Mouse (Mus musculus): ENCODE results near the gene Gpr35.
A peak's percentile ranks its signal among the peaks of the same experiment; 100 is the strongest.

Gpr35 gene

DNA sequence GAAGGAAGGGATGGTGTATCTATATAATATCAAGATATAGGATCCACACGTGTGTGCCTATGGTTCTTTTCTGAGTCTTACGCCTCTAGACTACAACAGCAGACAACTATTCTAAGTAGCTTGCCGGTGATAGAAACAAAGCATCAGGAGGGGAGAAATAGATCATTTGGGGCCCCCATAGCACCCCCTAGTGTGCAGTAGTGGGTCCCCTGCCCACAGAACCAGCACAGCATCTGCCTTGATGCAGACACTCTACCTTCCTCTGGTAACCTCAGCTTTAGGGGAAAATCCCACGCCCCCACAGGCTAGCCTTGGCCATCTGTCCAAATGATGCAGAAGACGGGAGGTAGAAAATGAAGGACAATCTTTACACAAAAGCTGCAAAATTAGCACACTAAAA lies 34.3 kb downstream of the Gpr35 start:
- no peak for DNase-seq

DNA sequence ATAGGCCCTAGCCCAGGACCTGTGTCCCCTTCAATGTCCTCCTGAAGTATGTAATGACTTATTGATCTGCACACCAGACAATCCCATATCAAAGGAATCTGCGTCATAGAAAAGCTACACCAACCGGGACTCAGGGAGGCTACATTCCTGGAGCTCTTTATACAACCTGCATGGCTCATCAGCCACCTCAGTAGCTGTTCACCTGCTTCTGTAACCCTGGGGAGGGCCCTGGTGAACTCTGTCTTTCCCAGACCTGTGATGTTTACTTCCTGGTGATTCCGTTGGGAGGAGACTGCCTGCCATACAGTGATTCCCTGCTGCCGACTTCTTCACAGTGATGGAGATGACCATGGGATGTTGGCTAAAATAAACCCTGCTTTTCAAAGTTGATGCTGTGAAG lies 38.2 kb downstream of the Gpr35 start:
- DNase-seq, result no peak

DNA sequence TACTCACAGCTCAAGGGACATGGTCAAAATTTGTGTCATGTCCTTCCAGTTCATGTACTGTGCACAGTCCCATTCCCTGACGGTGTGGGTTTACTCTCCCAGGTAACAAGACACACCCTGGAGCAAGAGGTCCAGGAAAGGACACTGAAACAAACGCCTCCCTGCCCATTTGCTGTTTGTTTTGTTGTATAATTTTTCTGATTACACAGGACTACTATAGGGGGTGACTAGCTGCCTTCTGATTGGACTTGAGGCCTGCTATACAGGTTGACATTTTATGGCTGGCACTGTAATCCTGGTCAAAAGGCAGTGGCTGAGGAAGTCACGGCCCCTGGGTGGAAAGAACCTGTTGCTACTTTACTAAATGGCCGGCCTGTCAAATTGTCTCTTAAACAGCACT lies 39.2 kb downstream of the Gpr35 start:
- DNase-seq, result no peak

DNA sequence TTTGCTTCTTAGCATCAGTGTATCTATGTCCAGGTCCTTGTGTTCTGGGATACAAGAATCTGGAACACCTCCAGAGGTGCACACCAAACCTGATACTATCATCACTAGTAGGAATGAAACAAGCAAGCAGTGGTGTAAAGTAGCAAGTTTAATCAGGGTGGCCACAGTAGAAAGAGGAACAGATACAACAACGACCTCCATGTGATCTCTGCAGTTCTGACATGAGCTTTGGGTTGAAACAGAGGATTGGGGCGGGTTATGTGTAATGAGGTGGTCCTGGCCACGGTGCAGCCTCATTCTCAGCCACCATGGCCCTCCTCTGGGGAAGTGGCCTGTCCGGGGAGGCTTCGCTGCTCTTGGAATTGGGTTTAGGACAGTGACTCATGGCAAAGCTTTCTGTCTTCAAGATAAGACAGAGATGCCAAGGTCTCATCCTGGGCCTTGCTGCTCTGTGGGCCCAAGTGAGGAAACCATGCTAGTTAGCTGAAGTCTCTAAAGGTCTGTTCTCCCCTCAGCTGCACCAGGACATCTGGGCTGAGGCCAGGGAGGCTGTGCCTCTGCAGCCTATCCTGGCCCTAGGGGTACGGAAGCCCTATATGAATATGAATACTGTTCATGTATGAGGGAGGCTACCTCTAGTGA lies 41.7 kb downstream of the Gpr35 start:
- DNase-seq, result no peak

DNA sequence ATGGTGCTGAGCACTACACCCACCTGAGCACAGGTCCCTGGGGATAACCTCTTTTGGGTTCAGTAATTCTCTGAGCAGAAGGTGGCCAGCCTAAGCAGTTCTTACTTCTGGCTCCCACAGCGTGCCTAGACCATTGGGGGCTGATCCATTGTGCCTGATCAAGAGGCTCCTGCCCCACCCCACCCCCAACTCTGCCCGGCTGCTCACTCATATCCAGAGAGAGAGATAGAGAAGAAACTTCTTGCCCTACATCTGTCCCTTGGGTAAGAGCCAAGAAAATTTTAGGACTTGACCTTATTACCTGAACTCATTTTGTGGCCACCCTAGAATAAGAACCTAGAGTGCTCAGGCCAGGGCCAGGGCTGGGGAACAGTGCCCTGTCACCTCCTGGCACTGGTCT lies 42.2 kb downstream of the Gpr35 start:
- DNase-seq, result no peak

DNA sequence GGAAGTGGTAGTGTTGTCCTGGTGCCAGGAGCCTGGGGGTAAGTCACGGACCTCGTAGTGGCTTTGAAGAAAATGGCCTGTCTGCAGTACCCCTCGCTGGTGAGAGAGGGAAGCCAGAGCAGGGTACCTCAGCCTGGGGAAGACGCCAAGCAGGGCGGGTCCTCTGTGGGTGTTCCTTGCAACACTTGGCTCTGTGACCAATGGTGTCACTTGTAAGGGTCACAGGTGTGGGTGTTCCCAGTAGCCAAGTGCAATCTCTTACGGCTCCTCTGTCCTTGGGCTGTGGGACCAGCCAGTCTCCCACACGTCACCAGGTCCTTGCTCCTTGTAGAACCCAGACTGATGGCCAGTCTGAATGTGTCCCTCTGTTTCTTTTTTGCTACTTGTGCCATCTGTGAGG lies 55.4 kb downstream of the Gpr35 start, which contains the start of gene Aqp12:
Aqp12 (plus strand) TSS at position 274 of the 400 bp plus-strand sequence.
- DNase-seq, result no peak

DNA sequence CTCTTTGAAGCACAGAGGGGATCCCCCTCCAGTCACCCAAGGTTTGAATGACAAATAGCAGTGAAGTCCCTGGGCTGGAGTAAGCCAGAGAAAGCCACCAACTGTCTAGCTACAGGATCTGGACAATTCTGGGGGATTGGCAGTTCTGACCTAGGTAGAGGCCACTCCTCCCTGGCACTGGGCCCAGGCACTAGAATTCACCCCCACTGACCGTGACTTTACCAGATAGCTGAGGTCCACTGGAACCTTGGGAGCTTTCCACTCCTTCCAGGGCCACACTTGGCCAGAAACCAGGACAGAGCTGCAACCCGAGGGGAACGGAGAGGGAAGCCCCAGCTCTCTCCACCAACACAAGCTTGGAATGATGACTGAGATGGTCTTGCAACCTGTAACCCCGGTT lies 58.5 kb downstream of the Gpr35 start:
- peak; percentile 45 for DNase-seq

DNA sequence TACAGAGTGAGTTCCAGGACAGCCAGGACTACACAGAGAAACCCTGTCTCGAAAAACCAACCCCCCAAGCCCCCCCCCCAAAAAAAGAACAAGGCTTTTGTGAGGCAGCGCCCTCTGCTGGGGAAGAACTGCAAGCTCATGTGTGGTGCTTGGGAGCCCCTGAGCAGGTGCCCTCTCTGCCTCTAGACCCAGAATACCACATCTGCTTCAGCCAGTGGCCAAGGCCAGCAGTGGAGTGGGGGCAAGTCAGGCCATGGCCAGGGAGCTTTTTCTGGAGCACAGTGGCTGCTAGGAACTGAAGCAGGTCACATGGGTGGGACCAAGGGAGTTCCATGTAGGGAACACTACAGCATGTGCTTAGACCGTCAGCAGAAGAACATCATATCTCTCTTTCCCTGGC lies 60.1 kb downstream of the Gpr35 start:
- peak; percentile 51 for DNase-seq

DNA sequence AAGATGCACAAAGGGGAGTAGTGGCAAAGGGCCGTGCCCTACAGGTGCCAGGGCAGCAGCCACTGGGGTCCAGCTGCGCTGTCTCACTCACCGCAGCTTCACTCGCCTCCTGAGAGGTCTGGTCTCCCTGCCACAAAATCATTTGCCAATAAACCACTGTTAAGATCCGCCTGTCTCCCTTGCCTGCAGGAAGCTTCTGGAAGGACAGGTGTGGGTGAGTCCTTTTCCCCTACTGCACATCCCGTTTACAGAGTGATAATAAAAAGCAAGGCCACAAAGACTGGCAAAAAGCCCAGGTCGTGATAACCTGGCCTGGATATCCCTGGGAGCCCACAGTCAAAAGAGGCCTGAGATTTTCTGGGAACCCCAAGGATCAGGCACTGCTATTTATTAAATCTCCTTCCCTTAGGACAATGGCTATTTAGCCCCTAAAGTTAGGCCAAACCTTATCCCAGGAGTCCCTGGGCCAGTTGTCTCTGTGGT lies 61.5 kb downstream of the Gpr35 start:
- no peak for DNase-seq

DNA sequence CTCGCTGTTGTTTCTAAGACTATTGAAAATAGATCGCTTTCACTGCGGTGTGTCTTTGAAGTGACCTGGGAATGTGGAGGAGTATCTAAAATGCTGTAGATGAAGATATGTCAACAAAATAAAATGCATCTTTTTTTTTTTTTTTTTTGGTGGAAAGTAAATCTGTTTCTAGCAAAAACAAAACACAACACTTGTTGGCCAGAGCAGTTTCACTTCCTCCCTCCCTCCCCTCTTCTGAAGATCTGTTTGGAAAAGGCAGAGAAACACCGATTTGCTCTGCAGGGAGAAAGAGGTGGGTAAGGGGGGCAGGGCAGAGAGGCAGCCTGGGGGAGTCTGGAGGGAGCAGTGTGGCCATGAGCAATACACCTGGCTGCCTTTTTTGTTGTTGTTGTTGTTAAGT lies 62.7 kb downstream of the Gpr35 start:
- DNase-seq, result no peak

DNA sequence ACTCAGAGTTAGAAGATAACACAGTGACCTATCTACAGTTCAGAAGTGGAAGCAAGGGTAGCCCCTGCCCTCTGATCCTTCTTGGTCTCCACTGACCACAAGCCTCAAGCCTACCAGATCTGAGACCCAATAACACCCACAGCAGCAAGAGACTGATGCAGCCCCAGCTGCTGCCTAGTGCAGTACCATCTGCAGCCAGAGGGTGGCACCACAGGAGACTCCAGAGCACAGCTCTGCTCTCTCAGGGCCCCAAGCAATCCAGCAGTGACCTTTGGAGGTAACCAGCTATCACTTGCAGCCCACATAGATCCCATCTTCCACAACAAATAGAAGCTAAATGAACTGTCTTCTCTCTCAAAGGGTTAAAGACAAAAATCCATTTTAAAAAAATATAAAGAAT lies 63.8 kb downstream of the Gpr35 start:
- peak; percentile 87 for DNase-seq

DNA sequence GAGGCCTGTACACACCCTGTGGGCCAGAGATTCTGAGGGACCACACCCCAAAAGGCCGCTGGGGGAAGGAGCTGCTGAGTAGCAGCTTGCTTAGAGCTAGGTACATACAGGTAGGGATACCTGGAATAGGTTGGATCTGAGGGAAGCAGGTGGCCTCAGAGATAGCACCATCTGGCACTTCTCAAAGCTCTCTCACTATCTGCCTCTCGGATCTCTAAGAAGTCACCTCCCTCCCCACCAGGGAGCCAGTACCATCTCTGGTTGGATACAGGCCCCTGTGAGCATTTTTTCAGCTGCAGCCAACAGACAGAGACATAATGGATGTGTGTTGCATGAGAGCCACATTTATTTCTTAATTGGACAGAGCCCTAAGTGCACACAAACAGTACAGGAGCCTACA lies 64.5 kb downstream of the Gpr35 start:
- no peak for DNase-seq

DNA sequence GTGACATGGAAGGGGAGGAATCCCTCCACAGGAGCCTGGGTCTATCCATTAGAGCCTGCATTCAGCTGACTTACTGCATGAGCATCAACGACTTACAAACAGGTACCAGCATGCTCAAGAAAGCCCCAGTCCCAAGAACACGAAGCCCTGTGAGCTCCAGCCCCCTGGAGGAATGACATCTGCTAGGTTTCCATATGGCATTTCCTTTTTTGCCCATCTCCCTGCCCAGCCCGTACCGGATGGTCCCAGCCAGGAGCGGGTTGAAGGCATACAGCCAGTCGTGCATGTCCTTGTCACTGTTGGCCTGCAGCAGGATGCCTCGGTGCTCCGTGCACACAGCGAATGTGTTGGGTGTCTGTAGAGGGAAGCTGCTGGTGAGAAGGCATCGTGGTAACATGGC lies 68.1 kb downstream of the Gpr35 start:
- no peak for DNase-seq

DNA sequence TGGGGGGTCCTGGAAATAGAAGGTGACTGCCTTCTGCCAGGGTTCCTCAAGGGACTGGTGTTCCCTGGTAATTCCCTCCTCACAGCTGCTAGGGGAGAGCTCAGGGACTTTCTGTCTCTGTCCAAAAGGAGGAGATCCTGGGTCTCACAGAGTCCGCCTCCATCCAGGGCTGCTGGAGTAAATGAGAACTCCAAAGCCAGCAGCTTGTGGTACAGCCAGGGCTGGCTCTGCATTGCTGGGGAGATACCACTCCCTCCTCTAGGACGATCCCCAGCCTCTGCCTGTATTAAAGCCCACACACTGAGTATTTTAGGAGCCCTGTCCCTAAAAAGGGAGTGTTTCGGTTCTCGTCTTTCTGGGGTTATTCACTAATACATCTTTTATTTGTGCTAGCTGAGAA lies 69.9 kb downstream of the Gpr35 start:
- DNase-seq, result no peak

DNA sequence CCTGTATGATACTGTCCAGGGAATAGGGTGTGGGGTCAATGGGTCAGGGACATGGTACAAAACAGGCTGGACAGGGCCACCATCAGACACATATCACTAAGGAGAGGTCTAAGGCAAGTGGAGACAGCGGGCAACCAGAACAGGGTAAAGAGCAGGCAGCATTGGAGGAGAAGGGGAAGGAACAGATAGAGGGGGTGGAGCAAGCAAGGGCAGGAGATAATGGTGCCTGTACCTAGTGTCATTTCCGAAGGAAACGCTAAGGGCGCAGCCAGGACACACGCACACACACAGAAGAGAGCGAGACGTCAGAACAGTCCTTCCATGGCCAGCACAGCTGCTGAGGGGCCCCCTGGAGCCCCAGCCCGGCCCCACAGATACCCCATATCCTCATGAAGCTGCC lies 75.9 kb downstream of the Gpr35 start:
- DNase-seq, result no peak

DNA sequence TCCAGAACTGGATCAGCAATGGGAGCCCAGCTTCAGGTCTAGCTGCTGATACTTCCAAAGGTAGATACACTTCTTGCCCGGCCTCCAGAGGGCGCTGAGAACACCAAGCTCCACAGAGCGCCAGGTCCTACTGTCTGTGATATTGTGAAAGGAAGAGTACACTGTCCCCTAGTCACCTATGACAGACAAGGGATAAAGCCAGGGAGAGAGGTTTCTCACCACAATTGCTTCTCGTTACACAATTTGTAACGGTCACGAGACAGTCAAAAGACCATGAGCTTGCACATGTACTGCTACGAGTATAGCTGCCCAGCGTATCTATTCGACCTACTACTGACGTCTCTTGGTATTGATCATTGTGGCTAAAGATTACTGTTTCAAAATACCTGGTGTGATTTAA lies 78.7 kb downstream of the Gpr35 start:
- DNase-seq, result no peak

DNA sequence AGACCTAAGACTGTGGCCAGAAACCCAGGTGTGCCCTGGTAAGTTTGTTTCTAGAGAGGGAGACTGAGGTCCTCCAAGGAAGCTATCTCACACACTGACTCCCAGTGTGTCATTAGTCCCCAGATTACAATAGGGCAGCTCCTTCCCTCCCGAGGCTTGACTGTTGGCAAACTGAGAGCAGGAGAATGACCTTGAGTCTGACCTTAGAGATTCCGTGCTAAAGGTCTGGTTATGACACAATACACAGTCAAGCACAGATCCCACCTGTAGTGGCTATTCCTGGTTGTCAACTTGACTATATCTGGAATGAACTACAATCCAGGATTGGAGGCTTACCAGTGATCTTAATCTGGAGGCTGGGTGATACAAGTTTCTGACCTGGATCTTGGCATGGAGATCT lies 79.4 kb downstream of the Gpr35 start:
- no peak for DNase-seq

DNA sequence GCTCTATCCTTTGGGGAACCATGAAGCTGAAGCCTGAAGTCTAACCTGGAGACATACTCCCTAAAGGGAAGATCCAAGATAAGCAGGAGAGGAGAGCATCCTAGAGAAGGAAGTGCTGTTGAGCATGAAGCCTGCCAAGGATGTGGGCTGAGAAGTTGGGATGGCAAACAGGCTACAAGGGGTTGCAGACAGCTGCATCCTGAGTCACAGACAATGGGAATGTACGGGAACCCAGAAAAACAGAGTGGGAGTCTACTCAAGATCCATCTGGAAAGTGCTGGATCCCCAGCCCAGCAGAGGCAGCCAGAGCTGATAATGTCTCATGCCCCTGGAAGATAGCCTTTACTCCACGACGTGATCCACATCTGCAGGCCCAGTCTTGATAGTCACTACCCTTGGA lies 80.5 kb downstream of the Gpr35 start:
- DNase-seq, result no peak

DNA sequence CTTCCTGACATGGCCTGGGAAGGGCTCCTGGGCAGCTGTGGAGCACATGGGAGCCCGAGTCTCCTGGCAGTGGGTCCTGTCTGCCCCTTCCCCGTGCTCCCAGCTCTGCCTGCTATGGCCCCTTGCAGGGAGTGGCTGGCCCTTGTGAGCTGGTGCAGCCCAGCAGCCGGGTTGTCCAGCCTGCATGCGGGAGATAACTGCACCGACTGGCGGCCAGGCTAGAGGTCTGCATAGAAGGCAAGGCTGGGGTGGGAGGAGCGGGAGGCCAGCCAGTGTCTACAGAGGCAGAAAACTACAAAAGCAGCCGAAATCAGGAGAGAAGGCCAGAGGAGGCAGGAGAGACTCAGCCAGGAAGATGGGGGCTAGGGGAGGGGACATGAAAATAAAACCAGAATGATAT lies 83.3 kb downstream of the Gpr35 start:
- DNase-seq, result no peak

DNA sequence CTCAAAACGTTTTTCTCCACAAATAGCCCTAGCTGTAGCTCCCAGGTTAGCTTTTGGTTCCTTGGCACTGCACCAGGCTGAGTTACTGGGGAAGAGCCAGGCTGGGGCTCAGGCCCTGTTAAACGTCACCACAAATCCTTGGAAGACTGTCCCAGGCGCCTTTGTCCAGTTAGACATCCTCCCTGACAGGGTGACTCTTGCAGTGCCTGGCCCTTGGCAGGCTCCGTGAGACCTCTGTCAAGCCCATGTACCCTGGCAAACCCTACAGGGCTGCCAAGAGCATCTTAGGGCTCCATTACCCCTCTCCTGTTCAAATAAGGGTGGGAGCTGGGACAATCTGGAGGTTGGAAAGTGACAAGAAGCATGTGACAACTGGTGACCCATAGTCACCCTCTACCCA lies 85.3 kb downstream of the Gpr35 start:
- DNase-seq, result no peak
